Mouse (Mus musculus): Measurements from ENCODE around the gene Gtf3c2.

DNA sequence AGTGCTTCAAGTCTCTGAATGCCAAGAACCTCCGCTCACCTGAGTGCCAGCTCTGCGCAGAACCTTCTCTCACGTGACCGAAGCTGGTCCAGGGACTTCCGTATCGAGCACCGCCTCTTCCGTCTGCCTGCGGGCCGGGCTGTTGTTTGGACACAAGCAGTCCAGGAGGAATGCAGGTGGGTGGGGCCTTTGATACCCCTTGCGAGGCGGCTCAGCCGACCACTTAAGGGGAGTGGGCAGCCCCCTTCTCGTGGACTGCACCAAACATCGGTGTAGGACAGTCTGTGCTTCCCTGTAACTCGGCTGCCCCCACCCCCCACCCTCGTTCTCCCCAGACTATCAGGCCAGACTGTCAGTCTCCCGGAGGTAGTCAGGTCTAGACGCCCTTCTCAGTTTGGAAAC, 25.8 kb downstream of the Gtf3c2 start, which contains the start of gene Mpv17:
- TF ChIP-seq CTCF (IDR thresholded peaks at IDR 0.05; ENCODE audit: control insufficient read depth, insufficient read depth, insufficient read length) (no peak), USF1 (IDR thresholded peaks at IDR 0.05; ENCODE audit: low read depth) (peak; percentile 95), MYOD1 (IDR thresholded peaks at IDR 0.05; ENCODE audit: control insufficient read depth, insufficient read length, low read depth) (no peak), CEBPB (IDR thresholded peaks at IDR 0.05; ENCODE audit: low read depth) (no peak), MAX (IDR thresholded peaks at IDR 0.05) (no peak)
